Mouse (Mus musculus) CH12.LX (cell line): ENCODE data around the gene Dmtf1. TPM values are rescaled to one million over a fixed set of nuclear protein-coding genes. Genes with fewer than 3 reads are reported as not detected.

Experiments used
- DNase-seq: peaks from one replicate; pipeline ENCODE4 v3.0.0-alpha.2; 2013; ENCODE audit errors: extremely low read depth
- H3K27ac ChIP-seq: 2 replicates; pipeline ENCODE4 v1.5.1; 2012; ENCODE audit warnings: low read depth, mild to moderate bottlenecking, control low read depth, moderate library complexity; ENCODE audit not compliant: insufficient read depth
- H3K27me3 ChIP-seq: replicated peaks from 2 replicates; pipeline ENCODE3; 2012; ENCODE audit warnings: inconsistent platforms
- H3K36me3 ChIP-seq, 2 experiments: replicated peaks in 1 of 2; 2 replicates each; pipeline versions ENCODE3 to v1.6.1; 2012; ENCODE audit warnings: inconsistent platforms in 1 of 2, low read length in 1 of 2, mild to moderate bottlenecking in 1 of 2, mixed read lengths in 1 of 2, moderate library complexity in 1 of 2; ENCODE audit not compliant: control insufficient read depth in 1 of 2, insufficient read depth in 1 of 2
- H3K4me1 ChIP-seq, 2 experiments: 2 replicates each; pipeline ENCODE4 v1.6.1; 2012; ENCODE audit warnings: inconsistent platforms in 1 of 2, moderate library complexity in 1 of 2; ENCODE audit not compliant: insufficient read depth in 2 of 2, control insufficient read depth in 1 of 2
- H3K4me2 ChIP-seq: 2 replicates; pipeline ENCODE4 v1.6.1; 2012; ENCODE audit warnings: low read depth, mild to moderate bottlenecking, control low read depth; ENCODE audit not compliant: poor library complexity, insufficient read depth, severe bottlenecking
- H3K4me3 ChIP-seq, 3 experiments: fragments of 150-350 bp in 1 of 3; sonication (generic) in 1 of 3; replicated peaks in 1 of 3; 2 replicates each; pipeline versions ENCODE3 to v1.5.1; 2011 to 2012; ENCODE audit warnings: low read depth in 2 of 3, low read length in 2 of 3, mild to moderate bottlenecking in 2 of 3, moderate library complexity in 2 of 3, control low read depth in 1 of 3, improper control_type of control experiment in 1 of 3, inconsistent platforms in 1 of 3, mixed read lengths in 1 of 3; ENCODE audit not compliant: poor library complexity in 1 of 3
- H3K79me2 ChIP-seq: replicated peaks from 2 replicates; pipeline ENCODE4 v1.6.1; 2012; ENCODE audit warnings: mild to moderate bottlenecking, moderate library complexity; ENCODE audit not compliant: control insufficient read depth, poor library complexity, insufficient read depth, severe bottlenecking; ENCODE audit errors: extremely low read depth
- H3K9ac ChIP-seq: 2 replicates; pipeline ENCODE4 v1.6.1; 2012; ENCODE audit warnings: low read depth, mild to moderate bottlenecking, control low read depth, moderate library complexity; ENCODE audit not compliant: insufficient read depth
- H3K9me3 ChIP-seq: replicated peaks from 2 replicates; pipeline ENCODE3; 2012; ENCODE audit warnings: low read length, inconsistent platforms, mixed read lengths
- BHLHE40 ChIP-seq: IDR thresholded peaks from 2 replicates; pipeline ENCODE4 v1.6.1; 2011; ENCODE audit warnings: mild to moderate bottlenecking, low read depth, low read length, improper control_type of control experiment
- CHD1 ChIP-seq: IDR thresholded peaks from 2 replicates; pipeline ENCODE4 v1.6.1; 2012; ENCODE audit warnings: low read depth, low read length, improper control_type of control experiment, inconsistent platforms
- CHD2 ChIP-seq: IDR thresholded peaks from 2 replicates; pipeline ENCODE4 v1.6.1; 2011; ENCODE audit warnings: low read length, improper control_type of control experiment
- CTCF ChIP-seq, 2 experiments: IDR thresholded peaks in 1 of 2; conservative IDR thresholded peaks in 1 of 2; 2 replicates each; pipeline ENCODE4 v1.5.1; 2011 to 2012; ENCODE audit warnings: low read depth in 2 of 2, low read length in 2 of 2, improper control_type of control experiment in 1 of 2, inconsistent platforms in 1 of 2, mild to moderate bottlenecking in 1 of 2, moderate library complexity in 1 of 2
- E2F4 ChIP-seq: IDR thresholded peaks from 2 replicates; pipeline ENCODE4 v1.6.1; 2011; ENCODE audit warnings: low read depth, low read length, improper control_type of control experiment; ENCODE audit not compliant: insufficient replicate concordance
- ELF1 ChIP-seq: IDR thresholded peaks from 2 replicates; pipeline ENCODE4 v1.6.1; 2014; ENCODE audit warnings: low read depth, mild to moderate bottlenecking, inconsistent platforms, low read length, improper control_type of control experiment
- GABPA ChIP-seq: IDR thresholded peaks from 2 replicates; pipeline ENCODE4 v1.6.1; 2012; ENCODE audit warnings: low read depth, low read length, improper control_type of control experiment, inconsistent platforms; ENCODE audit not compliant: insufficient replicate concordance
- IRF4 ChIP-seq: IDR thresholded peaks from 2 replicates; pipeline ENCODE4 v1.6.1; 2014; ENCODE audit warnings: low read depth, mild to moderate bottlenecking, inconsistent platforms, low read length, improper control_type of control experiment
- JUND ChIP-seq: conservative IDR thresholded peaks from 2 replicates; pipeline ENCODE4 v1.6.1; 2011; ENCODE audit warnings: low read depth, low read length, improper control_type of control experiment
- KAT2A ChIP-seq: IDR thresholded peaks from 2 replicates; pipeline ENCODE4 v1.6.1; 2012; ENCODE audit warnings: low read length, improper control_type of control experiment, inconsistent platforms; ENCODE audit not compliant: insufficient replicate concordance
- MAX ChIP-seq: IDR thresholded peaks from 2 replicates; pipeline ENCODE4 v1.6.1; 2011; ENCODE audit warnings: low read length, improper control_type of control experiment
- MAZ ChIP-seq: IDR thresholded peaks from 2 replicates; pipeline ENCODE4 v1.6.1; 2012; ENCODE audit warnings: low read depth, mild to moderate bottlenecking, inconsistent platforms, low read length, improper control_type of control experiment, moderate library complexity
- MEF2A ChIP-seq: IDR thresholded peaks from 2 replicates; pipeline ENCODE4 v1.6.1; 2014; ENCODE audit warnings: low read depth, mild to moderate bottlenecking, inconsistent platforms, low read length, improper control_type of control experiment, borderline replicate concordance
- MXI1 ChIP-seq: IDR thresholded peaks from 2 replicates; pipeline ENCODE4 v1.6.1; 2011; ENCODE audit warnings: mild to moderate bottlenecking, low read depth, low read length, improper control_type of control experiment
- MYC ChIP-seq: IDR thresholded peaks from 2 replicates; pipeline ENCODE4 v1.6.1; 2011; ENCODE audit warnings: low read depth, mild to moderate bottlenecking, improper control_type of control experiment, low read length
- PAX5 ChIP-seq: IDR thresholded peaks from 2 replicates; pipeline ENCODE4 v1.6.1; 2012; ENCODE audit warnings: low read length, inconsistent platforms, mixed read lengths
- RCOR1 ChIP-seq: conservative IDR thresholded peaks from 2 replicates; pipeline ENCODE4 v1.6.1; 2012; ENCODE audit warnings: low read depth, mild to moderate bottlenecking, inconsistent platforms, low read length, improper control_type of control experiment
- SIN3A ChIP-seq: IDR thresholded peaks from 2 replicates; pipeline ENCODE4 v1.6.1; 2012; ENCODE audit warnings: low read length, improper control_type of control experiment, inconsistent platforms
- ZKSCAN1 ChIP-seq: IDR thresholded peaks from 2 replicates; pipeline ENCODE4 v1.6.1; 2012; ENCODE audit warnings: low read depth, inconsistent platforms, low read length, improper control_type of control experiment, borderline replicate concordance
- ZMIZ1 ChIP-seq: IDR thresholded peaks from 2 replicates; pipeline ENCODE4 v1.6.1; 2012; ENCODE audit warnings: low read depth, mild to moderate bottlenecking, inconsistent platforms, low read length, improper control_type of control experiment
- dilution Hi-C: fragments of 300-500 bp; cut with MboI; formaldehyde crosslinking; loops from 2 replicates; pipeline ENCODE4 v1.14.3; 2020; ENCODE audit warnings: low sequenced_read_pairs; ENCODE audit not compliant: extremely low pct_unique_long_range_greater_than_20kb, extremely low pct_ligation_motif_present
- in situ Hi-C: fragments of 300-500 bp; cut with MboI; formaldehyde crosslinking; loops from 3 replicates; pipeline ENCODE4 v1.14.3; 2019; ENCODE audit warnings: low sequenced_read_pairs, low pct_ligation_motif_present, low pct_unique_long_range_greater_than_20kb, mixed read lengths
- polyA plus RNA-seq: library from polyadenylated mRNA; unstranded; fragments of >175 nt; gene quantifications from 2 replicates; pipeline ENCODE4 v1.2.1, GENCODE M21; 2012; ENCODE audit warnings: low read depth; ENCODE audit not compliant: insufficient read length
- total RNA-seq, 2 experiments: library from RNA; depleted of rRNA; stranded (reverse); fragments of 300-350 nt in 1 of 2; fragments of >200 nt in 1 of 2; gene quantifications; 2 replicates each; pipeline ENCODE4 v1.2.3; 2012 to 2014

The Dmtf1 gene
- total and polyA plus RNA-seq, 3 experiments, result 18.1 to 36.8 (median 30.6) TPM

DNA sequence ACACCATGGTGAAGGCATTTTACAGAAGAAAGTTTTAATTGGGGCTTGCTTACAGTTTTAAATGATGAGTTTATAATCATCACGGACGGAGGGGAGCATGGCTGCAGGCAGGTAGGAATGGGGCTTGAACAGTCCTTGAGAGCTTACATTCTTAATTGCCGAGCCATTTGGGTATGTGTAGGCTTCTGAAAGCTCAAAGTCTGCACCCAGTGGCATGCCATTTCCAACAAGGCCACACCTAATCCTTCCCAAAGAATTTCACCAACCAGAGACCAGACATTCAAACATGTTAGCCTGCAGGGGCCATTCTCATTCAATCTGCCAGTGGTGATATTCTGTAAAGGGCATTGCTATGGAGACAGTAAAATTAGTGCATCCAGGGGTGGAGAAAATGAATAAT lies 1.8 kb upstream of the Dmtf1 start:
- no peak for DNase-seq
- H3K4me2 ChIP-seq, result no peak overlapping the region
- H3K27me3 ChIP-seq, result no peaks in the 10 kb centered on the region
- TF ChIP-seq RCOR1, result no peak
- TF ChIP-seq BHLHE40, result no peak
- TF ChIP-seq PAX5, result no peak
- TF ChIP-seq ELF1, result no peak
- no peak for TF ChIP-seq SIN3A
- no peak for TF ChIP-seq ZMIZ1
- TF ChIP-seq MEF2A, result no peak
- TF ChIP-seq CHD1, result no peak
- no peak for TF ChIP-seq ZKSCAN1
- no peak for TF ChIP-seq KAT2A
- no peak for TF ChIP-seq MYC
- no peak for TF ChIP-seq GABPA
- no peak for TF ChIP-seq CHD2
- H3K9ac ChIP-seq, result no peak overlapping the region
- peaks cover 0 to 8% of the 10 kb centered on the region in 2 experiments for H3K36me3 ChIP-seq
- no peak overlapping the region for H3K27ac ChIP-seq
- dilution Hi-C loops, result no loop called here
- in situ Hi-C loops, result loop anchor here (10.0 kb wide), 1 partner anchor 261 kb away; no protein-coding TSS in a partner anchor
- H3K4me3 ChIP-seq, result no peak overlapping the region
- peaks cover 0 to 30% of the 10 kb centered on the region in 2 experiments; a peak in 3 of 4 replicates for H3K4me1 ChIP-seq
- peaks cover 22% of the 10 kb centered on the region for H3K79me2 ChIP-seq
- no peaks in the 10 kb centered on the region for H3K9me3 ChIP-seq

- Histone ChIP-seq H3K9ac (peak overlapping the region; percentile 88), H3K27ac (no peak overlapping the region), H3K4me2 (peak overlapping the region; percentile 86), H3K4me1 (peaks cover 0 to 30% of the 10 kb centered on the region in 2 experiments; a peak in 3 of 4 replicates), H3K9me3 (no peaks in the 10 kb centered on the region), H3K79me2 (peaks cover 27% of the 10 kb centered on the region), H3K36me3 (peaks cover 3 to 15% of the 10 kb centered on the region in 2 experiments), H3K4me3 (peak overlapping the region; percentile 65 to 98 (median 82)), H3K27me3 (no peaks in the 10 kb centered on the region)
- no peak for TF ChIP-seq JUND
- TF ChIP-seq ZMIZ1, result no peak
- TF ChIP-seq IRF4, result no peak
- no peak; the same call in 1 of the 2 replicates for TF ChIP-seq MAX
- 0 out of 2 replicates have a peak, but pooled peaks have one; percentile 16 for TF ChIP-seq SIN3A
- TF ChIP-seq CHD2, result no peak
- no peak for TF ChIP-seq CTCF (conservative IDR thresholded peaks at IDR 0.05 in 1 of 2, IDR thresholded peaks at IDR 0.05 in 1 of 2; ENCODE audit: low read depth in 2 of 2, low read length in 2 of 2)
- no peak for TF ChIP-seq MAZ
- TF ChIP-seq CHD1, result peak; percentile 71; the same call in 1 of the 2 replicates
- 0 out of 2 replicates have a peak, but pooled peaks have one; percentile 27 for TF ChIP-seq MXI1
- no peak for TF ChIP-seq E2F4
- 0 out of 2 replicates have a peak, but pooled peaks have one; percentile 2 for TF ChIP-seq KAT2A
- TF ChIP-seq MYC, result no peak
- no peak for DNase-seq
- dilution Hi-C loops (no loop called here), in situ Hi-C loops (loop anchor here (10.0 kb wide), 1 partner anchor 263 kb away; no protein-coding TSS in a partner anchor)
Measured at GRCm38 (mm10) chr5:9162088-9162487, 512 bp upstream of the Dmtf1 start.
